Mouse (Mus musculus): ENCODE measurements around the gene Mslnl.
"Not testable (repeated sequence)": the region's sequence is repeated elsewhere in the genome, so short reads cannot be mapped to it uniquely, and the experiment has no call there.

Mslnl gene

GRCm38 (mm10) chr17:25735745-25736144 lies at the start of gene Mslnl:
Mslnl (plus strand) TSS chr17:25736042.
- no peak for DNase-seq (ENCODE audit: low spot score in 2 of 2)

DNA sequence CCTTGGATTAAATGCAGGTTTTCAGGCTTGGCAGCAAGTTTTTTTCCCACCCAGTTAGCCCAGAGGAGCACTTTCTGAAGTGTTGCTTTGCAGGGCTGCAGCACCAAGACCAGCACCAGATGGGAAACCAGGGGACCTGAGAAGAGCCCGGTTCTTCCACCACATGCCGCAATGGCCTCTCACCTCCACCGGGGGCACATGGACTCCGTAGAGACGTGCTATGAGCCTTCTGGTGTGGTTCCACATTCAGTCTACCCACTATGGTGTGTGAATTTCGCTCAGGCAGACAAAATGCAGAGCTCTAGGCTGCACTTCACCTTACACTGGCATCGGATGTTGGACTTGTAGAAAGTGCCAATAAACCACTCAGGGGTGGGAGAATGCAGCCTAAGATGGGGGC lies 49.5 kb upstream of the Mslnl start:
- DNase-seq (ENCODE audit: low spot score in 2 of 2), result no peak

GRCm38 (mm10) chr17:25688922-25689321 lies 46.9 kb upstream of the Mslnl start:
- DNase-seq (ENCODE audit: low spot score in 2 of 2), result no peak

DNA sequence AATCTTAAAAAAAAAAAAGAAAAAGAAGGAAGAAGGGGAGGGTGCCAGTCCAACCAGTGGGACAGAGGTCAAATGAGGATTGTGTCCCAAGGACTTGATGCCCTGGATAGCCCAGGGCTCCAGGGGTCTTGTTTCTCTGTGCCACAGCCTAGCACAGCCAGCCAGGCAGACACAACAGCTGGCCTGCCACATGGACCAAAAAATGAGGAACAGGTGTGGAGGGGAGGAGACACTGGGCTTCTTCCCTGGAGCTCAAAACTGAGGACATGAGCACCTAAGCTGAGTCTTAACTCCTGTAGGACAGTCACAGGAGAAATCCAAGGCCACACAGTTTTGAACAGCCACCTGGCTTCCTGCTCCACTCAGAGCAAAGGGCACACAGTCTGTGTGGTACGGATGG lies 39.6 kb upstream of the Mslnl start:
- DNase-seq (ENCODE audit: low spot score in 2 of 2), result no peak

DNA sequence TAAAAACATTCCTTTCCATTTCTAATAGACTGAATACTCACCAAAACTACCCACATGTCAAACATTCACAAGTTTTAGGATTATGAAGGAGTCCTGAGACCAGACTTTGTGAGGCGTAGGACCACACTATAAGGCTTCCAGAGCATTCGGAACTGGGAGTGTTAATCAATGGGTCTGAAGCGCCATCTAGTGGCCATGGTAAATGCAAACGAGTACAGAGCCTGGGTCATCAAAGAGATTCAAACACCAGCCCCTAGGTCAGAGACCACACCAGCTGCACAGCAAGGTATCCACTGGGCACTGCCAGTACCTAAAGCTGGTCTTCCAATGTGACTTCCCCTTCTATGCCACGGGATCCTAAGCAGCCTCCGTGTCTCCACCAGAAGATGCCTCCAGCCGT lies 37.4 kb upstream of the Mslnl start:
- DNase-seq (ENCODE audit: low spot score in 2 of 2), result peak; percentile 58 to 85

DNA sequence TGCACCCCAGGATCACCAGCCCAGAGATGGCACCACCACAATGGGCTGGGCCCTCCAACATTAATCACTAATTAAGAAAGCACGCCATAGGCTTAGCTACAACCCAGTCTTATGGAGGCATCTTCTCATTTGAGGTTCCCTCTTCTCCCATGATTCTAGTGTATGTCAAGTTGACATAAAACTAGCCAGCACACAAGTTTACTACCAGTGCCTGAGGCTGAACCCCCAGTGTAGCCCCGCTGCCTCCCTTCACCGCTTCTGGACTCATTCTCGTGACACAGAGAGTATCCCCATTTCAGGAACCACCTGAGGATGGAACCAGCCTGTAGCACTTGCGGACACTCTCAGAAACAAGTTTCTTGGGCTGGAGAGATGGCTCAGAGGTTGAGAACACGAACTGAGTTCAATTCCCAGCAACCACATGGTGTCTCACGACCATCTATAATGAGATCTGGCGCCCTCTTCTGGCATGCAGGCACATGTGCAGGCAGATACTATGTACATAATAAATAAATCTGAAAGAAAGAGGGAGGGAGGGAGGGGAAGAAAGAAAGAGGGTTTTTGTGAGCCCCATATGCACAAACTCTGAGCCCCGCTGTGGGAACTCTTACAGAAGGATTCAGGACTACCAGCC lies 34.9 kb upstream of the Mslnl start:
- no peak for DNase-seq (ENCODE audit: low spot score in 2 of 2)

- DNase-seq (ENCODE audit: low spot score in 2 of 2), result no peak
Observed at GRCm38 (mm10) chr17:25709994-25710393, 25.8 kb upstream of the Mslnl start.

- no peak for DNase-seq (ENCODE audit: low spot score in 2 of 2)
Observed at GRCm38 (mm10) chr17:25711136-25711535, 24.7 kb upstream of the Mslnl start.

- DNase-seq (ENCODE audit: low spot score in 2 of 2), result no peak
Observed at GRCm38 (mm10) chr17:25715627-25716026, 20.2 kb upstream of the Mslnl start.

GRCm38 (mm10) chr17:25716130-25716529 lies 19.7 kb upstream of the Mslnl start:
- no peak for DNase-seq (ENCODE audit: low spot score in 2 of 2)

- no peak for DNase-seq (ENCODE audit: low spot score in 2 of 2)
Observed at GRCm38 (mm10) chr17:25716711-25717637, 18.9 kb upstream of the Mslnl start, which contains the start of gene Gng13. Gng13 (plus strand) TSS chr17:25717171.

- no peak for DNase-seq (ENCODE audit: low spot score in 2 of 2)
Observed at GRCm38 (mm10) chr17:25717691-25718090, 18.2 kb upstream of the Mslnl start.

DNA sequence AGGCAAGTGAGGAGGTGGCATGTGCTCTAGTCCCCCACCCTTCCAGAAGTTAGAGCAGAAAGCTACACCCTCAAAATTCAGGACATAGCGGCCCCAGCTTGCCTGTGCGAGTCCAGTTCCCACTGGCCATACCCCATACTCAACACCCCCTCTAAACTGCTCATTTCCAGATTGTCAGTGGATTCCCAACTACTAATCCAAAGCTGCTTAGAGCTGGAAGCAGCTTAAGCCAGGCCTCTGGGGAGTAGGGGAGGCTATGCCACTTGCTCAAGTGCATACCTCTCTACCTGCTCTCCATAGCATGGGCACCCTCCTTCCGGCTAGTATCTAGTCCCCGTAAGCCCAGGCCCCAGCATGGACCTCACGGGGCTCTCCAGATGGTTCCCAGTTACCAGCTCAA lies 14.4 kb upstream of the Mslnl start:
- no peak for DNase-seq (ENCODE audit: low spot score in 2 of 2)

DNA sequence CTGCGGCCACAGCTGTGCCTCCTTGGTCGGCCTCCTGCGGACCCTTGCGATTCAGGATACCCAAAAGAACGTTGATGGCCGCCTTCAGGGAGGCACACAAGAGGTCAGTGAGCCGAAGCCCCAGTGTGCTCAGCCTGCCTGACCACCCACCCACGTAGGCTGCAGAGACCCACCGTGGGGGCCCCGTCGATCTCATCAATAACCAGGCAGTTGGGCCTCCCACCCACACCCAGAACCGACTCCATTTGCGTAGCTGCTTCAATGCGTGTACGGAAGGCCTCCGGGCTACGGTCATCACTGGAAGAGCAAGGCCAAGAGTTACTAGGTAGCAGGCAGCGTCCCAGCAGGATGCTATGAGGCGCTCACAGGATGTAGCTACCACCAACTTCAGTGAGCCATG lies 12.4 kb upstream of the Mslnl start:
- DNase-seq (ENCODE audit: low spot score in 2 of 2), result no peak

- DNase-seq (ENCODE audit: low spot score in 2 of 2), result no peak
Observed at GRCm38 (mm10) chr17:25723919-25724318, 11.9 kb upstream of the Mslnl start.

- no peak for DNase-seq (ENCODE audit: low spot score in 2 of 2)
Observed at GRCm38 (mm10) chr17:25725264-25725663, 10.6 kb upstream of the Mslnl start.

GRCm38 (mm10) chr17:25727265-25728008 lies 8.4 kb upstream of the Mslnl start, which contains the start of the genes Chtf18 and Rpusd1:
Chtf18 (minus strand) TSS chr17:25727419.
Rpusd1 (plus strand) TSS chr17:25727670.
- DNase-seq (ENCODE audit: low spot score in 2 of 2), result peak; percentile 97 to 99

DNA sequence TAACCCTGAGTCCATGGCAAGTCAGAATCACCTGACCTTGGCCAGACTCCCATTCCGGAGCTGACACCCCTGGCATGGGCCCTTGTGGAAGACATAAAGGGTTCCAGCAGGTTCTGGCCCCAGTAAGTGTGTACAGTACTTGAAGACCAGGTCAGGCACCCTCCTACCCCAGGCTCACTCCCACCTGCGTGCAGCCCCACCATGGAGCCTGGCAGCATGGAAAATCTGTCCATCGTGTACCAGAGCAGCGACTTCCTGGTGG lies 7.9 kb upstream of the Mslnl start:
- DNase-seq (ENCODE audit: low spot score in 2 of 2), result no peak

GRCm38 (mm10) chr17:25732082-25732481 lies 3.8 kb upstream of the Mslnl start:
- peak; percentile 77 to 93 for DNase-seq (ENCODE audit: low spot score in 2 of 2)

DNA sequence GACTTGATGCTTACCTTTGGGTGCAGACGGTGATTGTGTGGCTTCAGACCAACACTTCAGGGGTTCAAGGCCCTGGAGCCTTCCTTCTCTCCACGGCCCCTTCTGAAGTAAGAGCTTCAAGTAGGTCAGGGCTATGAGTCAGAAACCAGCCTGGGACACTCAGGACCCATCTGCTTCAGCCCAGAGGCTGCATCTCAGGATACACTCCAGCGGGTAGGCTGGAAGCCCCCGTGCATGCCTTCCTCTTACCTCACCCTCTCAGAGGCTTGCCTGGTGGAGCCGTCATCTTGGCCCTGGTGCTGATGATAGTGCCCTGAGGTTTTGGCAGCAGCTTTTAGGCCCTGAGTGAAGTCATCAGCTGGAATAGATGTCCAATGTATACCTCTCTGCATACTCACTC lies 596 bp upstream of the Mslnl start:
- no peak for DNase-seq (ENCODE audit: low spot score in 2 of 2)

- no peak for DNase-seq (ENCODE audit: low spot score in 2 of 2)
Observed at GRCm38 (mm10) chr17:25738861-25739260, 3.0 kb downstream of the Mslnl start.

DNA sequence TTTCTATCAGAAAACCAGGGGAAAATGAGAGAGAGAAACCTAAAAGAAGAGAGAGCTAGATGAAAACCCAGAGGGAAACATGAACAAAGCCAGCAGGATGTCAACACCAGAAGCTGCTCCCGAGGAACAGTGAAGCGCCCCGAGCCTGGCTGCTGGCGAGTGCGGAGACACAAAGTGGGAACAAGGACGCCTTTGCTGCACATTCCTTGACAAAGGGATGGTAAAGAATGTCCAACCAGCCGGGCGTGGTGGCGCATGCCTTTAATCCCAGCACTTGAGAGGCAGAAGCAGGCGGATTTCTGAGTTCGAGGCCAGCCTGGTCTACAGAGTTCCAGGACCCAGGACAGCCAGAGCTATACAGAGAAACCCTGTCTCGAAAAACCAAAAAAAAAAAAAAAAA lies 5.6 kb downstream of the Mslnl start:
- not testable (repeated sequence) for DNase-seq (ENCODE audit: low spot score in 2 of 2)

Data from spleen, postnatal 4 days (tissue).